Mouse (Mus musculus) ovary, adult 10 weeks (tissue): ENCODE results near the gene Cyp4a30b. TPM values are rescaled to one million over a fixed set of nuclear protein-coding genes. Genes with fewer than 3 reads are reported as not detected.

Source experiments
- polyA plus RNA-seq: library from polyadenylated mRNA; stranded (reverse); fragments of 350-450 nt; fragmentation: Illumina TruSeq; extraction: RNeasy Lipid Tissue Mini Kit (QIAGEN cat#74804); gene quantifications from one replicate; pipeline ENCODE4 v1.2.3, GENCODE M21; 2014

Cyp4a30b gene
- polyA plus RNA-seq: not detected

DNA sequence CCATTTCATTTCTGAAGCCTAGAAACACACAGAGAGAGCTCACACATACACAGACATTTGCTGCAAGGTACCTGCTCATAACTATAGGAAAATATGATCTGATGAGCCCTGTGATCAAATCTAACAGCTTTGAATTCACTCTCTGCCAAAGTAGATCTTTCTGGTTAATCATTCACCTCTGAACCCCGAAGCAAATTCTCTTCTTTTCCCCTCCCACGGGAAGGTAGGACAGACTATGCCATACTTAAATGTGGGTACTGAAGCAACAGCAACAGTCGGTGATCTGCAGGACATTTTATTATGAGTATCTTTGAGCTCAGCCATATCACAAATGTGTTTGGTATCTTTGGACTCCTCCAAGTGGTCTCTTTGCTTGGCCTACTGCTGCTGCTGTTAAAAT lies at the start of gene Cyp4a30b:
Gene Cyp4a30b (plus strand): TSS at position 301 of the 400 bp plus-strand sequence.

DNA sequence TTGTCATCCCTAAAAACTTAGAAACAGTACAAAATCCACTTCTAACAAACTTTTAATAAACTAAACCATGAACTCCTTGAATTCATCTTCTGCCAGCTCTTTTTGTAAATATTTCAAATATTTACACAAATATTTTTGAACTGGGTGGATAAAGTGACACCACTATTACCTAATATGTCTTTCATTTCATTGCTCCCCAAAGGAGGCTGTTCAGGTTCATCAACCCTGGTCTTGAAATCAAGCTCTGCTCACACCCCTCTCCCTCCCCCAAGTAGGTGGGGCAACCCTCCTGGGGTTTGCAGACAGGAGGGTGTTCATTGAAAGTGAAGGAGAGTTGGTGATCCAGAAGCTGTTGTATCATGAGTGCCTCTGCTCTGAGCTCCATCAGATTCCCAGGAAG lies 41.1 kb upstream of the Cyp4a30b start, which contains the start of gene Cyp4a12b:
Gene Cyp4a12b (plus strand): TSS at position 301 of the 400 bp plus-strand sequence.

DNA sequence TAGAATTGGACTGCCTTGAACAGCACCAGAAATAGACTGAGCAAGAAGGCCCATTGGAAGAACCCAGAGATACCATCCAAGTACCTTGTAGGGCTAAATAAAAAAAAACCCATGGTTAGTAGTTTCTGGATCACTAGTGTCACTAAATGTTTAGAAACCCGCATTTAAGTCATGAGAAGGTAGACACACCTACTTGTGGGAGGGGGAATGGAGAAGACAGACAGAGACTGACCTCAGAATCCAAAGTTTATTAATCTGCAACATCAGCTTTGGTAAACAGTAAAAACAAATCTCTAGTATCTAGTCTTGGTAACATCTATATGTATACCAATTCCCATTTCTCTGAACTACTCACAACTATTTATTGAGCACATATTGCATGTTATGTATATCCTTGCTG lies 43.6 kb downstream of the Cyp4a30b start, which contains the start of gene Cyp4a14:
Gene Cyp4a14 (minus strand): TSS at position 142 of the 400 bp plus-strand sequence.

DNA sequence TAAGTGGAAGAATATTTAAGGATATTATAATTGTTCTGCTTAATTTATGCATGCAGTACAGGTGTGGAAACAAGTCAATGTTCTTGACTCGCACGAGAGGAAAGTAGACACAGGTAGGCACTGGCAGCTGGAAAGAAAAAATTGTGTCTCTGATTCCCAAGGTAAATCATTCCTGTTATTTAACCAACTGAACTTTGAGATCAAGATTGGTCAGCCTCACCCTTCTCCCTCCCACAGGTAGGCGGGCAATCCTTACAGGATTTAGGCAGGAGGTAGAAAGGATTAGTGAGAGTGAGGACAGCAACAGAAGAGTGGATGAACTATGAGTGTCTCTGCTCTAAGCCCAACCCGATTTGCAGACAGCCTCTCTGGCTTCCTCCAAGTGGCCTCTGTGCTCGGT lies 65.6 kb downstream of the Cyp4a30b start, which contains the start of gene Cyp4a10:
Gene Cyp4a10 (plus strand): TSS at position 265 of the 400 bp plus-strand sequence.

Other genes with a start within 250 kb of the Cyp4a30b start
- gene Cyp4a29, start 210.5 kb upstream of the Cyp4a30b start, polyA plus RNA-seq: not detected
- not detected for gene Cyp4a12a, start 153.6 kb upstream of the Cyp4a30b start, polyA plus RNA-seq
- not detected for gene Cyp4a12b, start 41.0 kb upstream of the Cyp4a30b start, polyA plus RNA-seq
- not detected for gene Cyp4a14, start 43.5 kb downstream of the Cyp4a30b start, polyA plus RNA-seq
- gene Cyp4a10, start 65.7 kb downstream of the Cyp4a30b start, polyA plus RNA-seq: 0.51 TPM
- not detected for gene Cyp4a31, start 111.0 kb downstream of the Cyp4a30b start, polyA plus RNA-seq
- not detected for gene Cyp4a32, start 148.4 kb downstream of the Cyp4a30b start, polyA plus RNA-seq
- 6.5 TPM for gene Cyp4b1, start 195.1 kb downstream of the Cyp4a30b start, polyA plus RNA-seq